Mouse (Mus musculus): ENCODE results near the gene Stx3.
A peak's percentile ranks its signal among the peaks of the same experiment; 100 is the strongest.

Stx3 gene

DNA sequence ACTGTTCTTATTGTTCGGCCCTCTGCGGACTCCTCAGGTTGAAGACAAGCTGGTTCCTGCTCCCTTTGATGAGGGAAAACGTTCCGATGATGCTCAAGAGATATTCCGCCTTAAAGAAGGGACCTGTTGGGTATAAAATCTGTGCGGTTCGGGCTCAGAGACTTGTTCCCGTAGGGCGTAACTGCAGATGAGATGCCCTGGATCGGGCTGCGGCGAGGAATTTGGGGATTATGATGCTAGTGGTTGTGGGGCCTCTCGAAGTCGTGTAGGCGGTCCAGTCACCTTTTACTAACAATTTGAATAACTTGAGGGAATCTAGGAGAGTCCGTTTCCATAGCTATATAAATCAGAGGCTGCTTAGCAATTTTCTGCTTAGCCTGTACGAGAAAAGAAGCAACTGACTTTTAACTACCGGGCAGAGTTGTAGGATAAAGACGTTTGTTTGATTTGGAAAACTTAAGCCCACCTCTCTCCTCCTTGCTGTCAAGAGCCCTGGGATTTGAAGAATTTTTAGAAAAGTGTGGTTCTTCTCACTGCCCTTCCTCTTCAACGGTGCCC lies at the start of gene Stx3:
Gene Stx3, minus strand, starts transcription at position 261 of the 558 bp plus-strand sequence.
- DNase-seq (ENCODE audit: low read depth), result peak; percentile 45

DNA sequence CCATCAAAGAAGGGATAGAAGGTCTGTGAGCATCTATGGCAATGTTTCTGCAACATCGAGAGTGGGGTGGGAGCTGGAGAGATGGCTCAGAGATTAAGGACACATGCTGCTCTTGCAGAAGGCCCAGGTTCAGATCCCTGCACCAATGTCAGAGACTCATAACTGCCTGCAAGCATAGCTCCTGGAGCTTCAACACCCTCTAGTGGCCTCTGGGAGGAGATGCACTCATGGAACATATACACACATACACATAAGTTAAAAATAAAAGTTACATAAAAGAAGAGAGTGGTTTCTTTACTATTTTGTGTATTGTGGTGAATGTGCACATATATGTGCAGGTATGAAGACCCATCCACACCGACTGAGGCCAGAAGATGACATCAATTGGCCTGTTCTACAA lies 48.6 kb upstream of the Stx3 start:
- DNase-seq (ENCODE audit: low read depth), result no peak

DNA sequence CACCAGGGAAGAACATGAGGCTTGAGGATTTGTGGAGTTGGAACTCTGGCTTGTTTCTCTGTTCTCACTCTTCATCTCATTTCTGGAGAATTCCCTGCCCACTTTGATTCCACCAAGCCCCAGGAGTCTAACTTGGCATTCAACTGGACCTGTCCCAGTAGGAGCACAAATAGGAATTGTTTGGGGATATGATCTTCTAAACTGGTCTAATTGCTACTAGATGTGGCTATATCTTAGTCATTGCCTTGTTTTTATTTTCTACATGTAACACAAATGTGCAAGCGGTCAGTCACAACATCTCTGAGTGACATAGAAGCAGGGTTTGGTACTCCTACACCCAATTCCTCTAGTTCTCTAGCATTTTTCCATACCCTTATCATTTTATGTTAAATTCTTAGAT lies 41.8 kb upstream of the Stx3 start, which contains the start of gene Olfr1418:
Gene Olfr1418, minus strand, starts transcription at position 101 of the 400 bp plus-strand sequence.
- no peak for DNase-seq (ENCODE audit: low read depth)

DNA sequence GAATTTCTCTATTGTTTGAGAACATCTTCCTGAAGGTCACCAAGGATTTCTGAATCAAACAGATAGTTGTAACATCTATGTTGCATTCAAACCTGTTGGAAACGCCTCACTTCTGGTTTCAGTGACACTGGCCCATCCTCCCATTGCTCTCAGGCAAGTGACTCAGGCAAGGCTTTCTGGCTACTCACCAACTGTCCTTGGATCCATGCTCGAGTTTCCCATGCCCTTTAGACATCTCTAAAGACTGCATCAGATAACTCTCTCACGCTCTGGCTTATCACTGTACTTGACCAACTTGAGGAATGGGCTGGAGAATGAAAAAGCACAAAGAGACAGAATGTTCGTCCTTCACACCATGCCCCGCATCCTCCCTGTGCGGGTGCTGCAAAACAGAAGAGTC lies 37.3 kb upstream of the Stx3 start:
- DNase-seq (ENCODE audit: low read depth), result no peak

DNA sequence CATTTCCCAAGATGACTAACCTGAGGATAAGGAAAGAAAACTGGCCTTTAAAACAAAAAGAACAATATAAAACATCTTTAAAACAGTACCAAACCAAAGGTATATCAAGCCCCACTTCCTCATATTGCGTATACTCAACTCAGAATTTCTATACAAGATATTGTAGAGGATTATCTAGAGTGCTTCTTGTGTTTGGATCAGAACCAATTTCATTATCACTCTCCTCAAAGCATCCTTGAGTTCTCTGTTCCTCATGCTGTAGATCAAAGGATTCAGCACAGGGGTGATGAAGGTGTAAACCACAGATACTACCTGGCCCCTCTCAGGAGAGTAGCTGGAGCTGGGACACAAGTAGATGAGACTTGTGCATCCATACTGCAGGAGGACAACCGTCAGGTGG lies 35.6 kb upstream of the Stx3 start:
- DNase-seq (ENCODE audit: low read depth), result no peak

DNA sequence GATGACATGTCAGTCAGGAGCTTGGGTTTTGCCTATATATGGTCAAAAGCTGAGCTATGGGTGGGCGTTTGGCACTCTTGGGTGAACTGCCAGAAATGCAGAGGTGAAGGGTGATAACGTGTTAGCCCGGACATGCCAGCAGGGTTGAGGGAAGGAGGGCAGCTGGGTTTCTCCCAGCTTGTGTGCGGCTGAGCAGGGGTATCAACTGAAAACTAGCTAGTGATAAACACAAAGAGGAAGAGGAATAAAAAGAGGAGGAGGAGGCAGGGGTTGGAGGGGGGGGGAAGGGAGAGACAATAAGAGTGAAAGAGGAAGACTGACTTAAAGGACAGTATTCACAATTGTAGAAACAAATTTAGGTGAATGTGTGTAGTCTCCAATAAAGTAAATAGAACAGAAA lies 33.4 kb upstream of the Stx3 start:
- DNase-seq (ENCODE audit: low read depth), result no peak

DNA sequence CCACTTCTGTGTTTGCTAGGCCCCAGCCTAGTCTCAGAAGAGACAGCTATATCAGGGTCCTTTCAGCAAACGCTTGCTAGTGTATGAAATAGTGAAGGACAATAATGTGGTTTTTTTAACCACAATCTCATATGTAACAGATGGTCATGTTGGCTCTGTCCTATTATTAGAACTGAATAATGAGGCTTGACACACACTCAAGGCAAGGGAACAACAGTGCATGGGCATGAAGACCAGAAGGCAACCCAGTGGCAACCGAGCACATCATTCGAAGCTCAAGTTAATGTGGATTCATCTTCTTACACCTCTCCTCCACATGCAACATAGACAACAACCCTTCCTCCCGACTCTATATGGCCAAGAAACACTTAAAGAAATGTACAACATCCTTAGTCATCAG lies 27.1 kb upstream of the Stx3 start:
- DNase-seq (ENCODE audit: low read depth), result no peak

DNA sequence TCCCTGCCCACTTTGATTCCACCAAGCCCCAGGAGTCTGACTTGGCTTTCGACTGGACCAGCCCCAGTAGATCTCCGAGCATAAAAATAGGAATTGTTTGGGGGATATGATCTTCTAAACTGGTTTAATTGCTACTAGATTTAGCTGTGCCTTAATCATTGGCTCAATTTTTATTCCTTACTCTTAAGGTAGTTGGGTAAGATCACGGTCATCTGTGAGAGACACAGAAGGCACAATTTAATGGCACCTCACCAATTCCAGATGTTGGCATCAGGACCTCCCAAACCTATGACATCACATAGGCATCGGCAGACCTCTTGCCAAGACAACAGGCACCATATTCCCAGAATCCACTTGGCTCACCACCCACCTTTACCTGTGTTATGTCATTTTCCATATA lies 19.9 kb upstream of the Stx3 start, which contains the start of gene Olfr1417:
Gene Olfr1417, minus strand, starts transcription at position 101 of the 400 bp plus-strand sequence.
- DNase-seq (ENCODE audit: low read depth), result no peak

DNA sequence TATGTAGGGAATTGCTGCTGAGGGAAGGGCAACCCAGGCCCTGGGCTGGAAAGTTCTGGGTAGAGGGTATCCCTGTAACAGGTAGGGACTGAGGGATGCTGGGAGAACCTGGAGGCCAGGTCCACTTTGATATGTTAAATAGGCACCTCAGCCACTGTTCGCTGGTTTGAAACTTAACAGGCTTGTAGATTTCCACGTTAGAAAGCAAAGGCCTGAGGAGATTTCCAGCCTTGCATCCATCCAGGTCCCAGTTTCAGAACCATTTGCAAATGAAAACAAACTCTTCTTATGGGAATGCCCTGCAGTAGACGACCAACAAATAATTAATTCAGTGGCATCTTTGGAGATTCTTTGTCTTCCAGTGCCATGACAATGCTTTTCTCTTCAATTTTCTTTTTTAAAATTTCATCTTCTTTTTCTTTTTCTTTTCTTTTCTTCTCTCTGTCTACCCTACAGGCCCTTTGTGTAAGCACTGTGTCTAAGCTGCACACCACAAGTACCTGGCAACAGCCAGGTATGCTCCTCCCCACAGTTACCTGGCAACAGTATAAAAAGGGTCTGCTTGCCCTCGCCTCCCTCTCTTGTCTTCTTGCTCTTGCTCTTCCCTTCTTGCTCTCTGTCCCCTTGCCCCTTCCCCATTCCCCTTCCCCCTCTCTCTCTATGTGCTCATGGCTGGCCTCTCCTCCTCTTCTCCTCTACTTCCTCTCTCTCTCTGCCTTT lies 4.3 kb upstream of the Stx3 start:
- no peak for DNase-seq (ENCODE audit: low read depth)

DNA sequence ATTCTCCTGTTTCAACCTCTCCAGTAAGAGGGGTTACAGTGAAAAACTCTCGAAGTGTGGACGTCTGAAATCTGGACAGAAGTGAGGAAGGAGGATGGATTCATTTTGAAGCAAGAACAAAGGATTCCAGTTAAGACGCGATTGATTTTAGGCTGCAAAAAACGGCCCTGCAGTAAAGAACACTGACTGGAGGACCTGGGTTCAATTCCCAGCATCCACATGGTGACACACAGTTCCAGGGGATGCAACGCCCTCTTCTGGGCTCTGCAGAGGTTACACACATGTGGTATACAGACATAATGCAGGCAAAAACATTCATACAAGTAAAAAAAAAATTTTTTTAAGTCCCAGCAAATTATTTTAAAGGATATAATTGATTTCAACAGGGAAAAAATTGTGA lies 1.0 kb upstream of the Stx3 start:
- no peak for DNase-seq (ENCODE audit: low read depth)

DNA sequence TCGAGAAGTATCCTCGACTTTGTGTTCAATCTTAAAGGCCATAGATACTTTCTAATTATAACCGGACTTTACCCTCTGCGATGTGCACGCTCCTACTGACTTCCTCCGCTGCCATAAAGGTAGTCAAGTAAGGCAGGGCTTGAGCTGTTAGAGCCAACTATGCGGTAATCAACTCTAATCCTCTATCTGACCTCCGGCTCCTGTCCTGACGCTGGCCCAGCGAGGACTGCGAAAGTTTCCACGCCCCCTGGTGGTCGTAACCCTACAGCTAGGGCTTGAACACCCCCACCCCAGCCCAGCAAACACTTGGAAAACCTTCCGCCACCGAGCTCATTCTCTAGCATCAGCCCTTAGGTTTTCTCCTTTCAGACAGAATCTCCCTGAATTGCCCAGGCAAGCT lies 597 bp upstream of the Stx3 start:
- peak; percentile 53 for DNase-seq (ENCODE audit: low read depth)

DNA sequence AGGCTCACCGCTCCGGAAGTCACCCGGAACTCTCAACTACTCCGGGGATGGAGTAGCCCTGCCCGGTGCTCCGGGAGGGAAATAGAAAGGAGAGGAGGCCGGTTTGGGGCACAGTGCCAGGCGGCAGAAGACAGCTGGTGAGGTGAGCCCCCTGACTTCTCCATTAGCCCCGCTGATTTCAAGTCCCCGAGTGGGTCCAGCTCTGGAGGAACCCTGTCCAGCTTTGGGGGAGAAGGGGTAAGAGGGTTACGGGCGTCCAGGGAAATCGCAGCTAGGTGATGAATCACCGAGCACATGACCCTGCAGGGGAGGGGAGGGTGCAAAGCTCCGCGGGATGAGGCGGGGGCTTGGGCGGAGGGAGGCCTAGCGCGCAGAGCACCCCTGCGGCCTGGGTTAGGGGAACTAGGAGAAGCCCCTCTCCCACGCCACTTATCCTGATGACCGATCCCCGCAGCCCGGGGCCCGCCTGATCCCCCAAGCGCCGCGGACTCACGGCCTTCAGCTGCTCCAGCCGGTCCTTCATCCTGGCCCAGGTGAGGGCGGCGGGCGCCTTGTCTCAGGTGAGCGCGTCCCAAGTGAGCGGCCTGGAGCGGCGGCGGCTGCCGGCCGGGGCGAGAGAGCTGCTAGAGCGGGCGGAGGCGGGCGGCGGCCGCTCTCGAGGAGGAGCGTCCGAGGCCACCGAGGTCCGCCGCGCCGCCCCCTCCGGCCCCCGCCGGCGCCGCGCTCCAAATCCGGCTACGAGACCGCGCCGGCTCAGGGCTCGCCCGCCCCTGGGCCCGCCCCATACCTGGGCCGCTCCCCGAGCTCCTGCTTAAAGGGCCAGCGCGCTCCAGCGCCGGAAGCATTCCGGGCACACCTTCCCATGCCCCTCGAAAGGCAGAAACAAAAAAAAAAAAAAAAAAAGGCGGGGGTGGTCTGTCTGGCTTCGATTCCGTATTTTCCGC lies 732 bp downstream of the Stx3 start:
- peak; percentile 14 for DNase-seq (ENCODE audit: low read depth)

DNA sequence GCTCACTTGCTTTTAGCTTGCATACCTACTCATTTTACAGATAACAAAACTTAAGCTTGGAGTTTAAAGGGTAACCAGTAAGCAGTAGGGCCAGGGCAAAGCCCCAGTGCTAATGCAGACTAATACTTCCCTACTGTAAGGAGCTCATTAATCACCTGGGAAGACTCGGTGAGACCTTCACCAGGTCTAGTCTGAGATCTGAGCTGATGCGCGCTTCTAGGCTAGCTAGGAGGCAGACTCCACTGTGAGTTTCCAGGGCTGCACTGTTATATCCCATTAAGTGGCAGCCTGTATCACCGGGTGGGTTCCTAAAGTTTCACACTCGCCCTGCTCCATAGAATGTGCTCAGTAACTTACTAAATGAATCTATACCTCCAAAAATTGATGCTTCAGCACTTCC lies 1.6 kb downstream of the Stx3 start:
- DNase-seq (ENCODE audit: low read depth), result peak; percentile 9

DNA sequence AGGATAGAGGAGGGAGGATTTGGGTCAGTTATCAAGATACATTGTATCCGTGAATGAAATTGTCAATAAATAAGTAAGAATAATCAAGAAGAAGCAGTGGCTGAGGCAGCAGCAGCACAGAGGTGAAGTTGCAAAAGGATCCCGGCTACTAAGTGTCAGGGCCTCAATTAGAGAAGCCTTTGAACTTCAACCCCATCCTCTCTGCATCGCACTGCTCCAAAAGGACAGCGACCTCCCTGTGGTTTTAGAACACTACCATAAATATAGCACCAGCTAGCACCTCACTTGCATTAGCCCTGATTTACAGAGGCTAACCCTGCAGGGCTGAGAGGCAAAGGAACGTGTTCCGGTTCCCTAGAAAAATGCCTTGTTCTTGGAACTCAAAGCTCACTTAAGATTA lies 2.5 kb downstream of the Stx3 start:
- DNase-seq (ENCODE audit: low read depth), result no peak

DNA sequence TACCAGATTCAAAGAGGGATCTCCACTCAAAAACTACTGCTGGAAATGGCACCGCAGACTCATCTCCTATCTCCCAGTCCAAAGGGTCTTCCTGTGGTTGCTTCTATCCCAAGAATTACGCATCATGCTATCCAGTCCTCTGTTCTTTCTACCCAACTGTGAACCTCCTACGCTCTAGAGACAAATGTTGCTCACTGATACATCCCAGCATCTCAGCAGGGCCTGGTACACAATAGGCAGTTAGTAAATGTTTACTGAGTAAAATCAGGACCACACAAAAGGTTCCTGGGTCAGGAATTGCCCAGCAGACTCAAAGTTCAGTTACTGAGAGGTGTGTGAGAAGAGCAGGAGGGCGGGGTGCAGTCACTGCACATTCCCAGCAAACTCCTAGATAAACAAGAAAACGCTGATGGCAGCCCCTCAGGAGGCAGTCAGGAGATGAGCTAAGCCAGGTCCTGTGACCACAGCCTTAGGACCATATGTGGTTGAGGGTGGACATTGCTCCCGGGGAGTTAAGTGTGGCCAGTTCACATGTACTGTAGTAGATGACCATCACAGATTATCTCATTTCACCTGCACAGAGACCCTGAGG lies 4.4 kb downstream of the Stx3 start:
- no peak for DNase-seq (ENCODE audit: low read depth)

DNA sequence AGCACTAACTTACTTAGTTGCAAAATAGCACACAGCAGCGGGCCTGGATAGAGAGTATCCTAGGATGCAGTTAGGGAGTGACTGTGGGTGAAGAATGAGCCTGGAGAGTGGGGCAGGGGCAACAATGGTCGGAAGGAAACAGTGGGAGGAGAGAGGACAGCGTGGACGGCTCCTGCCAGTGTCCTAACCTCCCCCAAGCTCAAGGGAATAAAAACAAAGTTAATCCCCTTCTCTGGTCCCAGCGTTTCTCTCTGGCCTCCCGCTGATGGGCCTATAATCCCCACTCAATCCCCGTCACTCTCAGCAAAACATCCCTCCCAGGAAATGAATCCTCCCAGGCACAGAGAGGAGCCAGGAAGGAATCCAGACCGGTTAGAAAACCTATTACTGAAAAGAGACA lies 5.6 kb downstream of the Stx3 start:
- no peak for DNase-seq (ENCODE audit: low read depth)

DNA sequence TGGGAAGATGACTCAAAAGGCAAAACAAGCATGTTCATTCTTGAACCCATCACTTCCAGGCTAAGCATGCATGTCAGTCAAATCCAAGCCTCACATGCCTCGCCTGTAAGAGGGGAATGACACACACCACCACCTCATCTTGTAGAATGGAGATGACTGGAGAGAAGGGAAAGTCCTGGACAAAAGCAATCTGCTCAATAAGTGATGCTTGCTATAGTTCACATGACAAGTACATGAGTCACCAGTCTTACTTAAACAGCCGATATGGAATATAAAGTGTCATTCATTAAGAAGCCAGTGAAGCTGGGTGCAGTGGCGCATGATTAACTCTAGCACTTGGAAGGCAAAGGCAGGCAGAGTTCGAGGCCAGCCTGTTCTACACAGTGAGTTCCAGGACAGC lies 6.1 kb downstream of the Stx3 start:
- no peak for DNase-seq (ENCODE audit: low read depth)

DNA sequence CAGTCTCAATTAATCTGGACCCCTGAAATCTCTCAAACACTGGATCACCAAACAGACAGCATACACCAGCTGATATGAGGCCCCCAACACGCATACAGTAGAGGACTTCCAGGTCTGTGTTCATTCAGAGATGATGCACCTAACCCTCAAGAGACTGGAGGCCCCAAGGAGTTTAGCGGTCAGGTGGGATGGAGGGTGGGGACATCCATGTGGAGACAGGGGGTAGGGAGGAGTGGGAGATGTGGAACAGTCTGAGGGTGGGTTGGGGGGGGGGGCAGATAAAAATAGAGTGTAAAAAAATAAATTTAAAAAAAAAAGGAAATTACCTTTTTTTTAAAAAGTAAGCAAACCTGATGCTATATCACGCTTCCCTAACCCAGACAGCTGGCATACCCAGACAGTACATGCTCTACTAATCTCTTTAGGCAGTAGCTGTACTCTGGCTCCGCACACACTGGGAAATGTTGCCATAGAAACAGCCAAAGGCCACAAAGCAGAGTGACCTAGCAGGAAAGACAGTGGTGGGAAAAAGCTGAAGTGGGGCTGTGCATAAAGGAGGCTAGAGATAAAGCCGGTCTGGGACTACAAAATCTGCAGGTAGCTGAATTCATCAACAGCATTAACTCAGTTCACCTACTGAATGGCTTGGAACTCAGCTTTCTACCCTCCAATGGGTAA lies 7.4 kb downstream of the Stx3 start:
- no peak for DNase-seq (ENCODE audit: low read depth)

DNA sequence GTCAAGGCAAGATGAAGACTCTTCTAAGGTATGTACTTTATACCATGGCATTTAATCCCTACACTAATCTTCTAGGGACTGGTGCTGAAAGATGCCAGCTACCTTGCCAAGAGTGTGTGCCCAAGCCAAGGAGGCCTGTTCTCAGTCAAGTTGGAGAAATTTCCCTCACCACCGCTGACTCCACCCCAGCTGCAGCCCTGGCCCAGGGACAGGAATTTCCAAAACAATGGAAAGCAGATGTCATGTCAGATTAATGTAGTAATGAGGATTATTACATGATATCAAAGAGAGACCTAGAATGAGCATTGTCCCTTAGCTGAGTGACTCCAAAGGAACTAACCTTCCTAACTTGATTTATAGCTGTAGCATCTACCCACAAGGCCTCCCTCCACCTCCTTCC lies 8.3 kb downstream of the Stx3 start:
- no peak for DNase-seq (ENCODE audit: low read depth)

DNA sequence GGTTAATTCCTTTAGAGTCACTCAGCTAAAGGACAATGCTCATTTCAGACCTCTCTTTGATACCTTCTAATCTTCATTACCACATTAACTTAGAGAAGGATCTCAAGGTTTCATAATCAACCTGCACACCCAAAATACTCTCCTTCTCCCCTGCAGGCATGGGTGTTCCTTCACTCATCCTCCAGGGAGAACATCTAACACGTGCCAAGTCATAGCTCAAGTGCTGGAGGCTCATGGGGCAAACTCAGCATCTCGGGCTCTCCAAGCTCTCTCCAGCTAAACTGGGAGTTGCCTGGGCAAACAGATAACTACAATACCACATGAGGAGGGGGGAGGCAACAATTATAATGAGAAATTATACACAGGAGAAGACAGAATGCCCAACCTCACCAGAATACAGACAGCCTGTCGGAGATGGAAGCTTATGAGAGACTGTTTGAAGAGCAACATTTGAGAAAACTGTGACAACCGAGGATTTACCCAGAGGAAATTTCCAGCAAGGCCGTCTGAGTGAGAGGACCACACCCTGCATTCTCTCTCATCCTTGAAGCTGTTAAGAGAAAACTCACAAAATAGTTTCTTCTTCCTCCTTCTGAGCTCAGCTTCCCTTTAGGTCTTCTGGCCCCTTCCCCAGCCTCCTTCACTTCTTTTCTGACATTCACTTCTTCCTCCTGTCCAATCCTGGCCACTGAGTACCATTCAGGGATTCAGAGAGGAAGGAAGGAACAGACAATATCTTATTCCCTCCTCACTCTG lies 9.0 kb downstream of the Stx3 start:
- DNase-seq (ENCODE audit: low read depth), result no peak

DNA sequence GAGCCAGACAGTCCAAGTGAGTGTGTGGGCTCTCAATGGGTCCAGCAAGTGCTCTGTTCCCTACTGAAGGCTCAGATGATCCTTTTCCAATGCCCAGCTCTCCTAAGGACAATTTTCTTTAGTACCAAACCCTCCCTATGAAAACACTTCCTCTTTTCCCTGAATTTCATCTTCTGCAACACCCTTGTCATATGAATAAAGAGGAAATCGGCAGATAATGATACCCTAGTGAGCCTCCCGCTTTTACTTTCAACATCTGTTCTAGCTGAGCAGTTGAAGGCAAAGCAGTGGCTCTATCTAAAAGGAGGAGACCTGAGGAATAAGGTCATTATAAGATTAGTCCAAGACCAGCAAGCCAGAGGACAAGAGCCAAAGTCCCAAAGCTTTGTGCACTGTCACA lies 10.8 kb downstream of the Stx3 start:
- DNase-seq (ENCODE audit: low read depth), result no peak
